Mouse (Mus musculus): Measurements from ENCODE around the gene Tcl1b5.

Tcl1b5 gene

GRCm38 (mm10) chr12:105207071-105207470, 30.9 kb downstream of the Tcl1b5 start:
- DNase-seq (ENCODE audit: extremely low spot score, low read depth, low spot score) = no peak

DNA sequence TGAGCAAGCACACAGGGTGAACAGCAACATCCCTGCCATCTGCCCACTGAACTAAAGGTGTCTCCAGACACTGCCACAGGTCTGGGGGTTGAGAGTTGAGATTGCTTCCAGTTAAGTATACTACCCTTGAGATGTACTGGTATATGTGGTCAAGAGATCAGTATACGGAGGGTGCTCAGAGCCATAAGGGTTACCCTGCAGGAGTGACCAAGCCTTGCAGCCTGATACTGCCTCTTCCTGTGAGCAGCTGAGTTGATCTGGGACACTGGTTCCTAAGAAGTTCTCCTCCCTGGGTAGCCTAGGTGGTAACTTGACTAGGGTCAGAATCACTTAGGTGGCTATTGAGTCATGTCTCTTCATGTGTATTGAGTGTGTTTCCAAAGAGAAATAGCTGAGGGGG, 32.3 kb downstream of the Tcl1b5 start:
- DNase-seq (ENCODE audit: extremely low spot score, low read depth, low spot score) = no peak

- no peak for DNase-seq (ENCODE audit: extremely low spot score, low read depth, low spot score)
These were observed 33.1 kb downstream of the Tcl1b5 start for GRCm38 (mm10) chr12:105209231-105209630.

GRCm38 (mm10) chr12:105217101-105217760, 41.1 kb downstream of the Tcl1b5 start:
- no peak for DNase-seq (ENCODE audit: extremely low spot score, low read depth, low spot score)

DNA sequence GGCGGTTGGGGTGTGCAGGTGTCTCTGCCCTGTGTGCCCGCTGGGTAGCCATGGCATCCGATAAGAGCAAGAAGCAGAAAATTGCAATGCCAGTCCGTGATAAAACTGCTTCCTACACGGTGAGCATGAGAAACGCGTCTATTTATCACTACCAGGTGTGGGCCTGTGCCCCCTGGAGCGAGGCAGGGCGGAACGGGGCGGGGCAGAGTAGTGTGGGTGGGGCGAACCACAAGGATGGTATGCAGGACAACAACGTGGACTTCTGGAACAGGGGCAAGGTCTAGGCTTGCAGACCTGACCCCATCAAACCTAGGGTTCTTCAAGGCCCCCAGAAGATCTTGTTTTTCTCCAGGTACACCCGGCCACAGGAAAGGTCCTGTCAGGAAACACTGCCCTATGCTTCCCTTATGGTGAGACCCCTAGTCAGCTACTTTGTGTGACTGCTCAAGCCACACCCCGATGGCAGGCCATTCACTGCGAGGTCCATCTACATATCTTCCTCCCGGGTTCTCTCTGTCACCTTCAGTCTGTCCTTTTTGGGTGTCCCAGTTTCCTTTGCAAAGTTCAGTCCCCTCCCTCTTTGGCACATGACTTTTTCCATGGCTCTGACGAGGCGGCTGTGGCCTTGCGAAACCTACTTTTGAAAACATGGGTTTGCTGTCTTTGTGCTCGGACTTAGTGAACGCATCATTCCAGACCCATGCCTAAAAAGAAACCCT, 46.6 kb downstream of the Tcl1b5 start, which contains the start of gene Tcl1:
Gene Tcl1 (minus strand): TSS at position 193 of the 719 bp plus-strand sequence.
- DNase-seq (ENCODE audit: extremely low spot score, low read depth, low spot score) = no peak

DNA sequence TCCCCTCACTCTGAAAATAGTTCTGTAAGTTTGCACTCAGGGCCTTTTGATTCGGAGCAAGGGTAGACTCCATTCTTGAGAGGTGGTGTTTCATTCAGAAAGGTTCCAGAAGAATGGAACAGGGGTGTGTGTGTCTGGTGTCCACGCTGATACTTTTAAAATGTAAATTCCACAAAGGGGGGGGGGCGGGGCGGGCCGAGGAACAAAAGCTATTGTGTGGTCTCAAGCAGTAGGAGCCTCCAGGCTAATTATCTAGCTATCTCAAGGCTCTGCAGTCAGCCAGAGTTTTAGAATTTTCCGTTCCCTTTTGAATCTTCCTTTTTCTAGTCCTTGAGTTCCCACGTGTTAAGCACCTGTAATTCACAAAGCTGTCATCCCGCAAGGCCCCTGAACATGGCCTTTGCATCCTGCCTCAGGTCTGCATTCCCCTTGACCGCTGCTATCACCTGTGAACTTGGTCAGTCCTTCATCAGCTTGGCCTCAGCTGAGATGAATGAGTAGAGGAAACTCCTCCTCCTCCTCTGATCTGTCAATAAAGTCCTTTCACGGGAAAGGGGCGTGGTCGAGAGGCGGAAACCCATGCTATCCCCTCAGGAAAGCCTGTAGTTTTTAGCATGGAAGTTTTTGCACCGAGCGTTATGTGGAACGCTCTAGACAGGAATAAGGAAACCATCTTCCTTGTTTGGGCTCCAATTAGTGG, 48.6 kb downstream of the Tcl1b5 start:
- DNase-seq (ENCODE audit: extremely low spot score, low read depth, low spot score) = no peak

Measured in hindlimb bud, embryonic 11.5 days (tissue).